Mouse (Mus musculus): ENCODE measurements around the gene Slc13a1. TPM values are rescaled to one million over a fixed set of nuclear protein-coding genes. Genes with fewer than 3 reads are reported as not detected.
A peak's percentile ranks its signal among the peaks of the same experiment; 100 is the strongest.

Slc13a1 gene
- total RNA-seq, 2 experiments from 2014 or later = 0.30 to 0.39 TPM

GRCm38 (mm10) chr6:24101281-24101680, 66.6 kb downstream of the Slc13a1 start:
- no peak for DNase-seq (ENCODE audit: extremely low spot score in 1 of 2, low spot score in 2 of 2)
- intact Hi-C loops (cut with DNase I) = no loop called here

GRCm38 (mm10) chr6:24100705-24101104, 67.2 kb downstream of the Slc13a1 start:
- intact Hi-C loops (cut with DNase I) = no loop called here

GRCm38 (mm10) chr6:24097400-24097799, 70.5 kb downstream of the Slc13a1 start:
- DNase-seq (ENCODE audit: extremely low spot score in 1 of 2, low spot score in 2 of 2) = no peak
- intact Hi-C loops (cut with DNase I) = no loop called here

More at GRCm38 (mm10) chr6:24100705-24101104, 67.2 kb downstream of the Slc13a1 start:
- DNase-seq (ENCODE audit: extremely low spot score in 1 of 2, low spot score in 2 of 2) = no peak

- DNase-seq (ENCODE audit: extremely low spot score in 1 of 2, low spot score in 2 of 2) = peak in 1 of 2 experiments; percentile 5
- intact Hi-C loops (cut with DNase I) = no loop called here
Measured at GRCm38 (mm10) chr6:24076089-24076488, 91.8 kb downstream of the Slc13a1 start.

- intact Hi-C loops (cut with DNase I) = no loop called here
- no peak for DNase-seq (ENCODE audit: extremely low spot score in 1 of 2, low spot score in 2 of 2)
Measured at GRCm38 (mm10) chr6:24072804-24073203, 95.1 kb downstream of the Slc13a1 start.

GRCm38 (mm10) chr6:24059754-24060153, 108.1 kb downstream of the Slc13a1 start:
- intact Hi-C loops (cut with DNase I) = no loop called here
- no peak for DNase-seq (ENCODE audit: extremely low spot score in 1 of 2, low spot score in 2 of 2)

GRCm38 (mm10) chr6:24055086-24055485, 112.8 kb downstream of the Slc13a1 start:
- intact Hi-C loops (cut with DNase I) = no loop called here
- no peak for DNase-seq (ENCODE audit: extremely low spot score in 1 of 2, low spot score in 2 of 2)

- no peak for DNase-seq (ENCODE audit: extremely low spot score in 1 of 2, low spot score in 2 of 2)
Measured at GRCm38 (mm10) chr6:24054086-24054710, 113.7 kb downstream of the Slc13a1 start.

GRCm38 (mm10) chr6:24047014-24047770, 120.7 kb downstream of the Slc13a1 start:
- no peak for DNase-seq (ENCODE audit: extremely low spot score in 1 of 2, low spot score in 2 of 2)
- intact Hi-C loops (cut with DNase I) = no loop called here

More at GRCm38 (mm10) chr6:24054086-24054710, 113.7 kb downstream of the Slc13a1 start:
- intact Hi-C loops (cut with DNase I) = no loop called here

GRCm38 (mm10) chr6:24043496-24043895, 124.4 kb downstream of the Slc13a1 start:
- no peak for DNase-seq (ENCODE audit: extremely low spot score in 1 of 2, low spot score in 2 of 2)

More at GRCm38 (mm10) chr6:24043496-24043895, 124.4 kb downstream of the Slc13a1 start:
- intact Hi-C loops (cut with DNase I) = no loop called here

Small RNAs within 50 kb of the gene (microRNA-seq; reads per million reads assigned to microRNA genes)
- gene Gm26386 = not detected

Other genes with a start within 250 kb of the Slc13a1 start
- gene Tas2r118, start 198.0 kb downstream of the Slc13a1 start, total RNA-seq (2021) = not detected